Mouse (Mus musculus) forebrain, embryonic 14.5 days (tissue): ENCODE measurements around the gene Amot. TPM values are rescaled to one million over a fixed set of nuclear protein-coding genes. Genes with fewer than 3 reads are reported as not detected.

Source experiments
- ATAC-seq: fragments of 200-750 bp; cut with Nextera tagmentation; 2 replicates; pipeline ENCODE4 v1.8.0; 2017; ENCODE audit warnings: mild to moderate bottlenecking, moderate library complexity
- DNase-seq: peaks from one replicate; pipeline ENCODE4 v3.0.0-alpha.2; 2015; ENCODE audit warnings: low spot score
- H3K27ac ChIP-seq: fragments of 300-500 bp; sonication (generic); 2 replicates; pipeline ENCODE4 v1.5.1; 2014; ENCODE audit warnings: low read depth, mild to moderate bottlenecking, control low read depth, low read length, moderate library complexity
- H3K27me3 ChIP-seq: fragments of 300-500 bp; sonication (generic); replicated peaks from 2 replicates; pipeline ENCODE4 v1.6.1; 2014; ENCODE audit warnings: low read length, control low read depth, mixed read lengths; ENCODE audit not compliant: control insufficient read depth, insufficient read depth
- H3K36me3 ChIP-seq: fragments of 300-500 bp; sonication (generic); 2 replicates; pipeline ENCODE4 v1.6.1; 2014; ENCODE audit warnings: low read length, control low read depth; ENCODE audit not compliant: control insufficient read depth, insufficient read depth
- H3K4me1 ChIP-seq: fragments of 300-500 bp; sonication (generic); 2 replicates; pipeline ENCODE4 v1.6.1; 2014; ENCODE audit warnings: antibody characterized with exemption, low read length, control low read depth; ENCODE audit not compliant: control insufficient read depth, insufficient read depth
- H3K4me2 ChIP-seq: fragments of 300-500 bp; sonication (generic); 2 replicates; pipeline ENCODE4 v1.6.1; 2014; ENCODE audit warnings: mild to moderate bottlenecking, control low read depth, low read length
- H3K4me3 ChIP-seq: fragments of 300-500 bp; sonication (generic); 2 replicates; pipeline ENCODE4 v1.5.1; 2014; ENCODE audit warnings: low read depth, low read length, control low read depth
- H3K9ac ChIP-seq: fragments of 300-500 bp; sonication (generic); 2 replicates; pipeline ENCODE4 v1.6.1; 2014; ENCODE audit warnings: mild to moderate bottlenecking, low read length, control low read depth, moderate library complexity
- H3K9me3 ChIP-seq: fragments of 300-500 bp; sonication (generic); replicated peaks from 2 replicates; pipeline ENCODE4 v1.6.1; 2016; ENCODE audit warnings: low read length, control low read depth, mixed read lengths; ENCODE audit not compliant: control insufficient read depth
- WGBS: fragments of 180-500 bp; shearing (Covaris S2); extraction: QIAGEN DNeasy Blood & Tissue Kit; methylation state at CpG from one replicate; pipeline ENCODE4 v1.1.7; 2014; 5-methylcytosine and 5-hydroxymethylcytosine counted together
- polyA plus RNA-seq: library from polyadenylated mRNA; unstranded; fragments of >200 nt; fragmentation: Nextera tagmentation; extraction: Ambion mirVana; gene quantifications from 2 replicates; pipeline ENCODE4 v1.2.1, GENCODE M21; 2014

The Amot gene
- polyA plus RNA-seq, 1 experiment from 2014 or later: 6.9 TPM

DNA sequence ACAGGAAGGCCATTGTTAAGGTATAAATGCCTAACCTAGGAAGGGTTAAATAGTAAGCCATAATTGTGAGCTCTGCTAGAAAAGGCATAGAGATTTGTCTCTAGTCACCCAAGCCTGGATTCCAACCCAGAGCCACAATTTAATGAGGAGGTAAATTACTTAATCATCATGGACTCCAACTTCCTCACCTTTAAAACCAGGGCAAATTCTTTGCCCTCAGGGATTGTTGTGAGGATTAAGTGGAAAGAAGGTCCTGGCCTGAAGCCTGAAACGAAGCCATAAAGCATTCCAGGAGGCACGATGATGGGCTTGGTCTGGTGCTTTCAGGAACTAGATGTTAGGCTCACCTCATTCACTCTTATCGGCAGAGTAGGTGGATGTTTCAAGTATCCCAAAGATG is 5.7 kb upstream of the Amot start:
- WGBS: 51% methylated on average over 3 of the region's 3 CpGs
- H3K9me3 ChIP-seq: no peaks in the 10 kb centered on the region
- no peak overlapping the region for H3K27ac ChIP-seq
- DNase-seq: no peak
- ATAC-seq: no peak
- H3K4me1 ChIP-seq: no peaks in the 10 kb centered on the region
- H3K36me3 ChIP-seq: no peaks in the 10 kb centered on the region
- H3K27me3 ChIP-seq: no peaks in the 10 kb centered on the region
- H3K9ac ChIP-seq: no peak overlapping the region
- H3K4me2 ChIP-seq: no peak overlapping the region
- H3K4me3 ChIP-seq: no peak overlapping the region

DNA sequence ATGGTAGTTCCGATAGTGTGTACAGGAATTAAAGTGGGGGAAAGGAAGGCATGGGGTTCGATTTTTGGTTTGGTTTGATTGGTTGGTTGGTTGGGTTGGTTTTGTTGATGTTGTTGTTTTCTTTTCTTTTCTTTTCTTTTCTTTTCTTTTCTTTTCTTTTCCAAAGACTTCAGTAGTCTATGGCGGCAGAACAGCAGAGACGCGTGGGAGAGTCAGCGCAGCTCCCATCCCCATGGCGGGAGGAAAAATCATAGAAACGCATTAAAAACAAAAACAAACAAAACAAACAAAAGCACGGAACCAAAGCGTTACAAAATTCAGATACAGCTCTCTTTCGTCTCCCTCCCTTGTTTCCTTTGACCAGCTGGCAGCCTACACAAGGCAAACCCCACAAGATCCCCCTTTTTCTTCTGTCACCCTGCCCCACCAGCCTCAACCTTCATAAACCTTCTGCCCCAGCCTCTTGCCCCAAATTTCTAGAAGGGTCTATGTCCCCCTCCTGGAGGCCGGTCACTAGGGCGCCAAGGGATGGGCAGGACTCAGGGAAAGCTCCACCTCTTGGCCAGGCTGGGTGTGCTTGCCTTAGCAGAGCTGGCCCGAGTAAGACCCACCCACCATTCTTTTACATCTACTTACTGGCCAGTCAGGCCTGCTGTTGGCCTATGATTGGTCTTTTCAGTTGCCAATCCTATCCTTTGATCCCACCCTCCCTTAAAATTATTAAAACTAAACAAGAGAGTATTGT is 648 bp upstream of the Amot start:
- Histone ChIP-seq H3K27ac (no peak overlapping the region), H3K27me3 (no peaks in the 10 kb centered on the region), H3K4me2 (peak overlapping the region; percentile 56), H3K36me3 (no peaks in the 10 kb centered on the region), H3K9ac (peak overlapping the region; percentile 64), H3K9me3 (no peaks in the 10 kb centered on the region), H3K4me1 (0 out of 2 replicates have a peak, but pooled peaks cover 2% of the 10 kb centered on the region), H3K4me3 (peak overlapping the region; percentile 43)
- ATAC-seq (peak; percentile 94), DNase-seq (peak; percentile 85)
- 35% methylated on average over 14 of the region's 14 CpGs for WGBS

DNA sequence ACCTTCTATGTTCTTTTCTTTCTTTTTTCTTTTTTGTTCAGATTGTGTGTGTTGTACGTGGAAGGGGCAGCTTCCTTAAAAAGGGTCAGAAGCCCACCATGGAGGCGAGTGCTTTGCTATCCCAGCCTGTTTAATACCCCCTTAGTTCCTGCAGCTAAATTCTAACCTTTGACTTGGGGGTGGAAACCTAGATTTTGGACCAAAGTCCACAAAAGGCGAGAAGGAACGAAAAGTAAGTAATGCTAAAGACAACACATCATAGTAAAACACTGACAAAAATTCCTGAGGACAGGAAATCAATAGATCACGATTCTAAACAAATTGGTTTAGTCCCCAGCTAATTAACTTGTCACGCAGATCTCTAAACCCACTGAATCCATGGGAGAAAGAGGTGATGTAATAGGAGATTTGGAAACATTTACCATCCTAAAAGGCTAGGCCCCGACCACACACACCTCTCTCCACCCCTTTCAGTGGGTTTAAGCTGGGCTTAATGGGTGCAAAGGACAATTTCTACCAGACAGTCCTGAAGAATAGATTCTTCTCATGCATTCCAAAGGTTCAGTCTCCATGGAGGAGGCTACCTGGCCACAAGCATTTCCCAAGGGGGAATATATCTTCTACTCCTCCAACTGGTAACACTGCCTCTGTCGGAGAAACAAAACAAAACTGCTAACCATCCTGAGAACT is 3.2 kb downstream of the Amot start:
- Histone ChIP-seq H3K36me3 (no peaks in the 10 kb centered on the region), H3K4me3 (no peak overlapping the region), H3K4me2 (no peak overlapping the region), H3K27me3 (no peaks in the 10 kb centered on the region), H3K9ac (no peak overlapping the region), H3K27ac (no peak overlapping the region), H3K4me1 (0 out of 2 replicates have a peak, but pooled peaks cover 2% of the 10 kb centered on the region), H3K9me3 (no peaks in the 10 kb centered on the region)
- 40% methylated on average over 8 of the region's 8 CpGs for WGBS
- DNase-seq (no peak), ATAC-seq (no peak)

DNA sequence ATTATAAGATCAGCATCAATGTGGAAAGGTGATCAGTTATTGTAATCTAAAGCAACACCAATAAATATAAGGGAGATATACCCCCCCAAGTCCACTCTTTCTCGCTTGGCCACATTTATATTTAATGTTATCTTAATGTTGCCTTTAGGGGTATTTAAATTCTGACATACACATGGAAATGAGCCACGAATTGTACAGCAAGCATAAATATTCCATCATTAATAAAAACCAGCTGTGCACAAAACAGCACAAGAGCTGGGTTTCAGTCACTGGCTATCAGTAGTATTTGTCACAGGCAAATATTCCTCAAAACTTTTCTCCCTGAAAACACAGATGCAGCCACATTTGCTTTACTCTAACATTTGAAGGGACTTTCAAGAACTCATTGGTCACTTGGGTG is 5.9 kb downstream of the Amot start:
- ATAC-seq (no peak), DNase-seq (no peak)
- H3K4me2 ChIP-seq: no peak overlapping the region
- no peak overlapping the region for H3K4me3 ChIP-seq
- H3K9ac ChIP-seq: no peak overlapping the region
- H3K9me3 ChIP-seq: no peaks in the 10 kb centered on the region
- 0 out of 2 replicates have a peak, but pooled peaks cover 2% of the 10 kb centered on the region for H3K4me1 ChIP-seq
- no peak overlapping the region for H3K27ac ChIP-seq
- WGBS: 67% methylated on average over 2 of the region's 2 CpGs
- H3K27me3 ChIP-seq: no peaks in the 10 kb centered on the region
- H3K36me3 ChIP-seq: no peaks in the 10 kb centered on the region

DNA sequence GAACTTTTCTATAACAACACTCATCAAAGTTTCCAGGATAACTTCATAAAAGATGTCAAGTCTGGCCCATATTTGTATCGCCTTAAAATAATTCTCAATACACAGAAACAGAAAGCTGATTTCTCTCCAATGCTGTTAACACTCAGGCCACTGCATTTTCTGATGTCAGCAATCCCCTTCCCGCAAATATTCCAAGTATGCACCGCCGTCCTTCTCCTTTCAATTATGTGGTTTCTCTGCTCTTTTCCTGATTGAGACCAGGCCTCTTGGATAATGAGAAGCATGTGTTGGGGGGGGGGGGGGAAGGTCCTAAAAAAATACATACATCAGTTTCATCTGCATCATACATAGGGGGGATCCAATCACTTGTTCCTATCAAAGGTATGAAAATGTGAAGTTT is 6.3 kb downstream of the Amot start:
- no peaks in the 10 kb centered on the region for H3K9me3 ChIP-seq
- H3K4me2 ChIP-seq: no peak overlapping the region
- WGBS: 75% methylated on average over 4 of the region's 4 CpGs
- H3K9ac ChIP-seq: no peak overlapping the region
- H3K27ac ChIP-seq: no peak overlapping the region
- no peak for DNase-seq
- H3K4me1 ChIP-seq: 0 out of 2 replicates have a peak, but pooled peaks cover under 1% of the 10 kb centered on the region
- H3K36me3 ChIP-seq: no peaks in the 10 kb centered on the region
- no peak for ATAC-seq
- no peaks in the 10 kb centered on the region for H3K27me3 ChIP-seq
- no peak overlapping the region for H3K4me3 ChIP-seq

DNA sequence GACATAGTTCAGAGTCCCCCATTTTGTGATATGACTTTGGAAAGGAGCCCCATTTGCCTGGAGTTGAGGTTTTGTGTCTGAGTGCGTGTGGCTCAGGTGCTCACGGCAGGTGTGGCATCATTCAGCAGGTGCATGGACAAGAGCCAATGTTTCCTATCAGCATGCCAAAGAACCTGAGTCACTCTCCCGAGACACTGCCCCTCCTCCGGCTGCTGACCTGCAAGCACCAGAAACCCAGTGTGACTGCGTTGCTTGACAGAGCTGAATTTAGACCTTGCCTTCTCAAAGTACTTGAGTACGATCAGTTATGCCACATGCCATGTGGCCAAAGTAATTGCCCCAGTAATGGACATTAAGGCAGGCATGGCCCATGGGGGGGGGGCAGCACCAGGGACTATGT is 7.5 kb downstream of the Amot start:
- ATAC-seq: no peak
- Histone ChIP-seq H3K27ac (no peak overlapping the region), H3K9me3 (no peaks in the 10 kb centered on the region), H3K4me1 (no peaks in the 10 kb centered on the region), H3K9ac (no peak overlapping the region), H3K4me3 (no peak overlapping the region), H3K4me2 (no peak overlapping the region), H3K27me3 (no peaks in the 10 kb centered on the region), H3K36me3 (no peaks in the 10 kb centered on the region)
- DNase-seq: no peak
- 88% methylated on average over 6 of the region's 6 CpGs for WGBS

DNA sequence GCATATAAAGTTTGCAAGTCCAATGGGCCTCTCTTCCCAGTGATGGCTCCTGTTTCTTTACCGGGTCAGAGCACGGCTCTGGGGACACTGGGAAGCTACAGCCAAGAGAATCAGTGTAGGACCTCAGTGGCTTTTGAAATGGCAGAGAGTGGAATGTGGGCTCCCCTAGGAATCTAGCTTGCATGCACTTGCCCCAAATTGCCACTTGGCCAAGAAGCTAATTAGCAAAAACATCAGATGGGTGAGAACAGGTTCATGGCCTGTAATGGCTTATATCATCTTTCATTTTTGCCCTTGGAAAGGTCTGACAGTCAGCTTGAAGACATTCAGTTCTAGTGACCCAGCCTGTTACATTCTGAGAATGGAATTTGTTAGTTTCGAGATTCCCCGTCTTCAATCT is 9.6 kb downstream of the Amot start:
- no peak overlapping the region for H3K4me3 ChIP-seq
- no peaks in the 10 kb centered on the region for H3K9me3 ChIP-seq
- WGBS: 89% methylated on average over 4 of the region's 4 CpGs
- ATAC-seq (no peak), DNase-seq (no peak)
- H3K36me3 ChIP-seq: no peaks in the 10 kb centered on the region
- H3K27me3 ChIP-seq: no peaks in the 10 kb centered on the region
- no peaks in the 10 kb centered on the region for H3K4me1 ChIP-seq
- no peak overlapping the region for H3K9ac ChIP-seq
- H3K4me2 ChIP-seq: no peak overlapping the region
- no peak overlapping the region for H3K27ac ChIP-seq

DNA sequence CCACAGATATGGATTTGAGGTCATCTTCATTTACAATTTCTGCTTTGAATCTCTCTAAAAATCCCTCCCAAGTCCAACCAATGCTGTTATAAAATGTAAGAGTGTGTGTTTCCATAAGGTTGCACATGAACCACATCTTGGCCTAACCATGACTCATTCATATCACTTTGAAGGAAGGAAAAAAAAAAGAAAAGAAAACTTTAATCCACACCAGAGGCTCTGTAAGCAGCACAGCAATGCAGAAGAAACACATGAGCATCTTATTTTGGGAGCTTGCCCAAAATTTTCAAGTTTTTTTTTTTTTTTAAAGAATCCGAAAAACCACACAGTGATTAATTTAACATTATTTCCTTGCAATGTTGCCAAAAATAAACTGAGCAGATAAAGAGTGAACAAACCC is 14.2 kb downstream of the Amot start:
- Histone ChIP-seq H3K4me3 (no peak overlapping the region), H3K4me2 (no peak overlapping the region), H3K9ac (no peak overlapping the region), H3K27me3 (no peaks in the 10 kb centered on the region), H3K9me3 (no peaks in the 10 kb centered on the region), H3K36me3 (no peaks in the 10 kb centered on the region), H3K27ac (no peak overlapping the region), H3K4me1 (no peaks in the 10 kb centered on the region)
- no peak for ATAC-seq
- no peak for DNase-seq
- 83% methylated on average over 1 of the region's 1 CpGs for WGBS

DNA sequence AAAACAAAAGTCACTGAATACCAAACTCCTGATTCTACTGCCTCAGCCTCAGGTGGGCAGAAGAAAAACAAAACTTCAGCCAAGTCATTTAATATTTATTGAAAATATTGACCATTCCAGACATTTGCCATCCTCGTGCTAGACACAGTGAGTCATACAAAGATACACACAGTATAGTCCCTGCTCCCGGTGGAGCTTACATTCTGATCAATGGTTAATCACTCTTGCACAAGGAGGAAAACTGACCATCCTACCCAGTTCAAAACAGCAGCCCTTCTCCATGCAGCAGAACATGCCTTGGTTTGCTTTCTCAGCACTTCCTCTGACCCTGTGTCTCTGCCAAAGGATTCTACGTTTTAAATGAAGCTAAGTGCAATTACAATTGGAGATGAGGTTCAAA is 14.6 kb downstream of the Amot start:
- no peaks in the 10 kb centered on the region for H3K36me3 ChIP-seq
- H3K9me3 ChIP-seq: no peaks in the 10 kb centered on the region
- no peak for DNase-seq
- no peaks in the 10 kb centered on the region for H3K27me3 ChIP-seq
- H3K4me3 ChIP-seq: no peak overlapping the region
- no peaks in the 10 kb centered on the region for H3K4me1 ChIP-seq
- no peak overlapping the region for H3K27ac ChIP-seq
- 82% methylated on average over 3 of the region's 3 CpGs for WGBS
- H3K4me2 ChIP-seq: no peak overlapping the region
- ATAC-seq: no peak
- no peak overlapping the region for H3K9ac ChIP-seq
